Comparison of ENCODE assay signal across 8 mouse cellular contexts in the genomic region with DNA sequence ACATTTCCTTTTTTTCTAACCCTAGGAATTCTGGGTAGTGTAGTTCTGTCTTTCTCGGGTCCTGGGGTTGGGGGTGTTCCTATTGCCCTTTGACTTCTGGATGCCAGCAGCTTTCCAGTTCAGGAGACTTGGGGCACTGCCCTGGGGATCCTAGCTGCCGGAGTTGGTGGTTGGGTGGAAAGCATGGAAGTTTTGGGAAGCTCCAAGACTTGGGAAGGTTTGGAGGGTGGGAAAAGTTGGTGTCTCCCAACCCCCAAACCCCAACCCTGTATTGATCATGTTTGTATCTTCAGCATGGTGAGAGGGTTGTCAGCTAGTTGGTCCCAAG. TPM values are rescaled to one million over a fixed set of nuclear protein-coding genes. Genes with fewer than 3 reads are reported as not detected.
A peak's percentile ranks its signal among the peaks of the same experiment; 100 is the strongest.
DNase-seq lines count a peak whose midpoint lies in the region; ATAC-seq and TF ChIP-seq lines count a peak whose summit lies in the region.

No protein-coding gene starts in this region.

- 0 out of 2 replicates have a peak, but pooled peaks have one; percentile 1 for TF ChIP-seq EP300 in heart, adult 2 months (IDR thresholded peaks at IDR 0.05; ENCODE audit: insufficient read depth, low read depth, low read length)

- H3K4me3 ChIP-seq in heart, adult 2 months = peak overlapping the region; percentile 84; the same call in 1 of the 2 replicates
- H3K4me3 ChIP-seq in brown adipose tissue, adult 24 weeks (ENCODE audit: insufficient read depth, low read depth, low read length) = peak overlapping the region; percentile 97
- H3K4me3 ChIP-seq in hindbrain, embryonic 13.5 days = peak overlapping the region; percentile 68
- peak overlapping the region; percentile 60 for H3K4me3 ChIP-seq in midbrain, embryonic 11.5 days (ENCODE audit: low read depth, low read length)

- TF ChIP-seq POLR2A in heart, adult 2 months (IDR thresholded peaks at IDR 0.05; ENCODE audit: insufficient read depth, low read depth, low read length) = no peak

- ATAC-seq in hindbrain, embryonic 13.5 days (ENCODE audit: low FRiP score) = no peak
- no peak for ATAC-seq in midbrain, embryonic 11.5 days (ENCODE audit: low FRiP score)
- ATAC-seq in granulocyte monocyte progenitor cell, adult 5-6 weeks (replicated peaks; ENCODE audit: poor library complexity, severe bottlenecking) = no peak

- no peak overlapping the region for H3K9ac ChIP-seq in heart, adult 2 months (ENCODE audit: low read depth, low read length)
- no peak overlapping the region for H3K9ac ChIP-seq in hindbrain, embryonic 13.5 days
- H3K9ac ChIP-seq in midbrain, embryonic 11.5 days (ENCODE audit: low read length) = no peak overlapping the region; the same call in 1 of the 2 replicates

- WGBS in heart, adult 2 months = 30% methylated on average over 2 of the region's 2 CpGs
- WGBS in hindbrain, embryonic 13.5 days = 15% methylated on average over 2 of the region's 2 CpGs
- WGBS in midbrain, embryonic 11.5 days = 26% methylated on average over 2 of the region's 2 CpGs

- H3K4me1 ChIP-seq in heart, adult 2 months (ENCODE audit: control insufficient read depth, insufficient read depth, low read length) = peaks cover 8% of the 10 kb centered on the region
- H3K4me1 ChIP-seq in brown adipose tissue, adult 24 weeks (ENCODE audit: control insufficient read depth, insufficient read depth, insufficient read length, low read length) = peaks cover 5% of the 10 kb centered on the region; the same call in 1 of the 2 replicates
- H3K4me1 ChIP-seq in hindbrain, embryonic 13.5 days (replicated peaks) = peaks cover 38% of the 10 kb centered on the region
- peaks cover 18% of the 10 kb centered on the region for H3K4me1 ChIP-seq in midbrain, embryonic 11.5 days (ENCODE audit: control insufficient read depth, insufficient read depth, low read length)

- no peak for TF ChIP-seq CTCF in heart, adult 2 months (IDR thresholded peaks at IDR 0.05)

- H3K27me3 ChIP-seq in heart, adult 2 months (ENCODE audit: control insufficient read depth, insufficient read depth, low read length) = no peaks in the 10 kb centered on the region
- peaks cover 95% of the 10 kb centered on the region for H3K27me3 ChIP-seq in hindbrain, embryonic 13.5 days
- peaks cover 61% of the 10 kb centered on the region for H3K27me3 ChIP-seq in midbrain, embryonic 11.5 days (ENCODE audit: control insufficient read depth, insufficient read depth, low read length)

- intact Hi-C loops in heart, adult 2 months (cut with DNase I) = loop anchor here (5.0 kb wide), 1 partner anchor 48 kb away; no protein-coding TSS in a partner anchor
- intact Hi-C loops in heart, postnatal 36 days (cut with DNase I) = loop anchor here (5.0 kb wide), 1 partner anchor 43 kb away; no protein-coding TSS in a partner anchor

- no peaks in the 10 kb centered on the region for H3K9me3 ChIP-seq in hindbrain, embryonic 13.5 days
- H3K9me3 ChIP-seq in midbrain, embryonic 11.5 days (ENCODE audit: control insufficient read depth, low read length) = no peaks in the 10 kb centered on the region

- peak overlapping the region; percentile 100 for H3K4me2 ChIP-seq in hindbrain, embryonic 13.5 days
- H3K4me2 ChIP-seq in midbrain, embryonic 11.5 days = peak overlapping the region; percentile 98

- no peak overlapping the region for H3K27ac ChIP-seq in heart, adult 2 months
- no peak overlapping the region for H3K27ac ChIP-seq in brown adipose tissue, adult 24 weeks (replicated peaks; ENCODE audit: low read depth, low read length)
- no peak overlapping the region for H3K27ac ChIP-seq in hindbrain, embryonic 13.5 days
- no peak overlapping the region for H3K27ac ChIP-seq in midbrain, embryonic 11.5 days (ENCODE audit: low read depth, low read length)

- DNase-seq in heart, adult 2 months = no peak
- no peak for DNase-seq in heart, postnatal 36 days
- DNase-seq in midbrain, embryonic 11.5 days (ENCODE audit: low spot score, missing footprints) = no peak
- no peak for DNase-seq in layer of hippocampus, adult 9-10 months (ENCODE audit: low spot score)
- no peak for DNase-seq in natural killer cell, adult 2 months (ENCODE audit: low spot score in 2 of 2)

- H3K79me2 ChIP-seq in heart, adult 2 months (replicated peaks; ENCODE audit: control insufficient read depth, insufficient read depth, low read length) = no peaks in the 10 kb centered on the region

- H3K36me3 ChIP-seq in heart, adult 2 months (ENCODE audit: control insufficient read depth, insufficient read depth, low read length) = no peaks in the 10 kb centered on the region
- H3K36me3 ChIP-seq in hindbrain, embryonic 13.5 days = no peaks in the 10 kb centered on the region
- no peaks in the 10 kb centered on the region for H3K36me3 ChIP-seq in midbrain, embryonic 11.5 days (ENCODE audit: control insufficient read depth, insufficient read depth, low read length)

RNA-seq across cellular contexts. Expression of gene Fam78a, which starts 0.2 kb away (rescaled TPM):
- 10 to 100 TPM; 15.9 to 19.1 TPM for total RNA-seq in heart, adult 2 months (2021)
- polyA plus RNA-seq in heart, adult 2 months (2012; rRNA removed) = 18.7 and 24.9 TPM in 2 replicates
- 10 to 100 TPM; 14.3 to 15.8 TPM for total RNA-seq in heart, postnatal 36 days (2021)
- polyA plus RNA-seq in brown adipose tissue, adult 24 weeks (2012; ENCODE audit: insufficient read depth, insufficient read length, missing spikeins) = 0.24 and 1.0 TPM in 2 replicates
- polyA plus RNA-seq in hindbrain, embryonic 13.5 days (2015; fragmentation: Nextera tagmentation; extraction: Ambion mirVana) = 0.63 and 0.74 TPM in 2 replicates
- polyA plus RNA-seq in midbrain, embryonic 11.5 days (2014; fragmentation: Nextera tagmentation; extraction: Ambion mirVana) = 0.60 and 1.3 TPM in 2 replicates
- 10.9 and 11.9 TPM in 2 replicates for total RNA-seq in granulocyte monocyte progenitor cell, adult 5-6 weeks (2014; fragmentation: Nextera tagmentation)
- 6.5 and 8.6 TPM in 2 replicates for total RNA-seq in granulocyte monocyte progenitor cell, adult 5-6 weeks (2017)

RNA-seq across cellular contexts. Expression of gene Plpp7, which starts 10.5 kb away (rescaled TPM):
- total RNA-seq in heart, adult 2 months (2021) = 10 to 100 TPM; 33.6 to 33.8 TPM
- 56.3 and 62.1 TPM in 2 replicates for polyA plus RNA-seq in heart, adult 2 months (2012; rRNA removed)
- total RNA-seq in heart, postnatal 36 days (2021) = 10 to 100 TPM; 24.7 to 32.1 TPM
- polyA plus RNA-seq in brown adipose tissue, adult 24 weeks (2012; ENCODE audit: insufficient read depth, insufficient read length, missing spikeins) = 4.1 and 4.6 TPM in 2 replicates
- polyA plus RNA-seq in hindbrain, embryonic 13.5 days (2015; fragmentation: Nextera tagmentation; extraction: Ambion mirVana) = 21.6 and 21.7 TPM in 2 replicates
- 5.9 and 7.3 TPM in 2 replicates for polyA plus RNA-seq in midbrain, embryonic 11.5 days (2014; fragmentation: Nextera tagmentation; extraction: Ambion mirVana)
- total RNA-seq in granulocyte monocyte progenitor cell, adult 5-6 weeks (2014; fragmentation: Nextera tagmentation) = 2.6 TPM in 1 of 2 replicates, not detected in the other
- total RNA-seq in granulocyte monocyte progenitor cell, adult 5-6 weeks (2017) = 0.56 and 0.77 TPM in 2 replicates
